Mouse (Mus musculus): ENCODE measurements around the gene Pard3. TPM values are rescaled to one million over a fixed set of nuclear protein-coding genes. Genes with fewer than 3 reads are reported as not detected.

Pard3 gene
- polyA plus RNA-seq, 1 experiment from 2014 or later, result 12.7 TPM

- H3K9me3 ChIP-seq (replicated peaks; ENCODE audit: control insufficient read depth, low read length), result no peaks in the 10 kb centered on the region
- ATAC-seq (replicated peaks; ENCODE audit: extremely low read depth, insufficient read depth, low FRiP score), result no peak
- peaks cover 3% of the 10 kb centered on the region for H3K4me1 ChIP-seq (ENCODE audit: control insufficient read depth, insufficient read depth, low read length)
- H3K27me3 ChIP-seq (ENCODE audit: control insufficient read depth, insufficient read depth, low read length), result no peaks in the 10 kb centered on the region
- H3K9ac ChIP-seq (ENCODE audit: low read length), result no peak overlapping the region
- H3K4me3 ChIP-seq (ENCODE audit: low read length), result no peak overlapping the region
- 88% methylated on average over 4 of the region's 4 CpGs for WGBS
- H3K36me3 ChIP-seq (ENCODE audit: control insufficient read depth, insufficient read depth), result no peaks in the 10 kb centered on the region
- no peak overlapping the region for H3K4me2 ChIP-seq (ENCODE audit: low read depth, low read length)
- H3K27ac ChIP-seq (ENCODE audit: low read length), result no peak overlapping the region
These were observed 179.7 kb downstream of the Pard3 start for GRCm38 (mm10) chr8:127243351-127243750.

GRCm38 (mm10) chr8:127243841-127244240 is 180.1 kb downstream of the Pard3 start:
- Histone ChIP-seq H3K36me3 (ENCODE audit: control insufficient read depth, insufficient read depth) (no peaks in the 10 kb centered on the region), H3K27me3 (ENCODE audit: control insufficient read depth, insufficient read depth, low read length) (no peaks in the 10 kb centered on the region), H3K9ac (ENCODE audit: low read length) (no peak overlapping the region), H3K4me1 (ENCODE audit: control insufficient read depth, insufficient read depth, low read length) (peaks cover 3% of the 10 kb centered on the region), H3K9me3 (replicated peaks; ENCODE audit: control insufficient read depth, low read length) (no peaks in the 10 kb centered on the region), H3K27ac (ENCODE audit: low read length) (no peak overlapping the region), H3K4me3 (ENCODE audit: low read length) (no peak overlapping the region), H3K4me2 (ENCODE audit: low read depth, low read length) (no peak overlapping the region)
- WGBS, result 47% methylated on average over 11 of the region's 11 CpGs
- ATAC-seq (replicated peaks; ENCODE audit: extremely low read depth, insufficient read depth, low FRiP score), result no peak

GRCm38 (mm10) chr8:127250746-127251145 is 187.1 kb downstream of the Pard3 start:
- 69% methylated on average over 4 of the region's 4 CpGs for WGBS
- H3K9ac ChIP-seq (ENCODE audit: low read length), result no peak overlapping the region
- no peak overlapping the region for H3K4me3 ChIP-seq (ENCODE audit: low read length)
- no peak overlapping the region for H3K4me2 ChIP-seq (ENCODE audit: low read depth, low read length)
- no peaks in the 10 kb centered on the region for H3K9me3 ChIP-seq (replicated peaks; ENCODE audit: control insufficient read depth, low read length)
- no peak overlapping the region for H3K27ac ChIP-seq (ENCODE audit: low read length)
- no peak for ATAC-seq (replicated peaks; ENCODE audit: extremely low read depth, insufficient read depth, low FRiP score)
- H3K36me3 ChIP-seq (ENCODE audit: control insufficient read depth, insufficient read depth), result no peaks in the 10 kb centered on the region
- no peaks in the 10 kb centered on the region for H3K27me3 ChIP-seq (ENCODE audit: control insufficient read depth, insufficient read depth, low read length)
- H3K4me1 ChIP-seq (ENCODE audit: control insufficient read depth, insufficient read depth, low read length), result peaks cover 17% of the 10 kb centered on the region

GRCm38 (mm10) chr8:127251476-127251875 is 187.8 kb downstream of the Pard3 start:
- Histone ChIP-seq H3K9me3 (replicated peaks; ENCODE audit: control insufficient read depth, low read length) (no peaks in the 10 kb centered on the region), H3K4me2 (ENCODE audit: low read depth, low read length) (no peak overlapping the region), H3K9ac (ENCODE audit: low read length) (no peak overlapping the region), H3K4me3 (ENCODE audit: low read length) (no peak overlapping the region), H3K4me1 (ENCODE audit: control insufficient read depth, insufficient read depth, low read length) (peaks cover 17% of the 10 kb centered on the region), H3K36me3 (ENCODE audit: control insufficient read depth, insufficient read depth) (no peaks in the 10 kb centered on the region), H3K27me3 (ENCODE audit: control insufficient read depth, insufficient read depth, low read length) (no peaks in the 10 kb centered on the region), H3K27ac (ENCODE audit: low read length) (no peak overlapping the region)
- WGBS, result 91% methylated on average over 3 of the region's 3 CpGs
- ATAC-seq (replicated peaks; ENCODE audit: extremely low read depth, insufficient read depth, low FRiP score), result no peak

- no peak overlapping the region for H3K4me3 ChIP-seq (ENCODE audit: low read length)
- H3K27me3 ChIP-seq (ENCODE audit: control insufficient read depth, insufficient read depth, low read length), result no peaks in the 10 kb centered on the region
- H3K36me3 ChIP-seq (ENCODE audit: control insufficient read depth, insufficient read depth), result no peaks in the 10 kb centered on the region
- H3K4me2 ChIP-seq (ENCODE audit: low read depth, low read length), result no peak overlapping the region
- H3K27ac ChIP-seq (ENCODE audit: low read length), result no peak overlapping the region
- H3K9me3 ChIP-seq (replicated peaks; ENCODE audit: control insufficient read depth, low read length), result no peaks in the 10 kb centered on the region
- no peak overlapping the region for H3K9ac ChIP-seq (ENCODE audit: low read length)
- ATAC-seq (replicated peaks; ENCODE audit: extremely low read depth, insufficient read depth, low FRiP score), result no peak
- 85% methylated on average over 13 of the region's 13 CpGs for WGBS
- peaks cover 17% of the 10 kb centered on the region for H3K4me1 ChIP-seq (ENCODE audit: control insufficient read depth, insufficient read depth, low read length)
These were observed 188.3 kb downstream of the Pard3 start for GRCm38 (mm10) chr8:127251985-127252384.

- H3K27me3 ChIP-seq (ENCODE audit: control insufficient read depth, insufficient read depth, low read length), result no peaks in the 10 kb centered on the region
- no peak overlapping the region for H3K4me3 ChIP-seq (ENCODE audit: low read length)
- no peaks in the 10 kb centered on the region for H3K9me3 ChIP-seq (replicated peaks; ENCODE audit: control insufficient read depth, low read length)
- peaks cover 19% of the 10 kb centered on the region for H3K4me1 ChIP-seq (ENCODE audit: control insufficient read depth, insufficient read depth, low read length)
- no peaks in the 10 kb centered on the region for H3K36me3 ChIP-seq (ENCODE audit: control insufficient read depth, insufficient read depth)
- WGBS, result 45% methylated on average over 7 of the region's 7 CpGs
- no peak overlapping the region for H3K9ac ChIP-seq (ENCODE audit: low read length)
- no peak for ATAC-seq (replicated peaks; ENCODE audit: extremely low read depth, insufficient read depth, low FRiP score)
- no peak overlapping the region for H3K4me2 ChIP-seq (ENCODE audit: low read depth, low read length)
- no peak overlapping the region for H3K27ac ChIP-seq (ENCODE audit: low read length)
These were observed 190.9 kb downstream of the Pard3 start for GRCm38 (mm10) chr8:127254625-127255024.

GRCm38 (mm10) chr8:127257086-127257485 is 193.4 kb downstream of the Pard3 start:
- ATAC-seq (replicated peaks; ENCODE audit: extremely low read depth, insufficient read depth, low FRiP score), result no peak
- 94% methylated on average over 3 of the region's 3 CpGs for WGBS
- Histone ChIP-seq H3K4me2 (ENCODE audit: low read depth, low read length) (no peak overlapping the region), H3K36me3 (ENCODE audit: control insufficient read depth, insufficient read depth) (no peaks in the 10 kb centered on the region), H3K4me3 (ENCODE audit: low read length) (no peak overlapping the region), H3K9ac (ENCODE audit: low read length) (no peak overlapping the region), H3K27ac (ENCODE audit: low read length) (no peak overlapping the region), H3K27me3 (ENCODE audit: control insufficient read depth, insufficient read depth, low read length) (no peaks in the 10 kb centered on the region), H3K4me1 (ENCODE audit: control insufficient read depth, insufficient read depth, low read length) (peaks cover 16% of the 10 kb centered on the region), H3K9me3 (replicated peaks; ENCODE audit: control insufficient read depth, low read length) (no peaks in the 10 kb centered on the region)

- H3K9ac ChIP-seq (ENCODE audit: low read length), result no peak overlapping the region
- no peak for ATAC-seq (replicated peaks; ENCODE audit: extremely low read depth, insufficient read depth, low FRiP score)
- no peaks in the 10 kb centered on the region for H3K27me3 ChIP-seq (ENCODE audit: control insufficient read depth, insufficient read depth, low read length)
- 81% methylated on average over 6 of the region's 6 CpGs for WGBS
- no peak overlapping the region for H3K4me3 ChIP-seq (ENCODE audit: low read length)
- no peaks in the 10 kb centered on the region for H3K36me3 ChIP-seq (ENCODE audit: control insufficient read depth, insufficient read depth)
- no peak overlapping the region for H3K27ac ChIP-seq (ENCODE audit: low read length)
- H3K4me1 ChIP-seq (ENCODE audit: control insufficient read depth, insufficient read depth, low read length), result peaks cover 9% of the 10 kb centered on the region
- no peaks in the 10 kb centered on the region for H3K9me3 ChIP-seq (replicated peaks; ENCODE audit: control insufficient read depth, low read length)
- no peak overlapping the region for H3K4me2 ChIP-seq (ENCODE audit: low read depth, low read length)
These were observed 197.4 kb downstream of the Pard3 start for GRCm38 (mm10) chr8:127261051-127261450.

- Histone ChIP-seq H3K4me2 (ENCODE audit: low read depth, low read length) (no peak overlapping the region), H3K36me3 (ENCODE audit: control insufficient read depth, insufficient read depth) (no peaks in the 10 kb centered on the region), H3K9ac (ENCODE audit: low read length) (no peak overlapping the region), H3K27ac (ENCODE audit: low read length) (no peak overlapping the region), H3K4me1 (ENCODE audit: control insufficient read depth, insufficient read depth, low read length) (peaks cover 9% of the 10 kb centered on the region), H3K4me3 (ENCODE audit: low read length) (no peak overlapping the region), H3K9me3 (replicated peaks; ENCODE audit: control insufficient read depth, low read length) (no peaks in the 10 kb centered on the region), H3K27me3 (ENCODE audit: control insufficient read depth, insufficient read depth, low read length) (no peaks in the 10 kb centered on the region)
- no peak for ATAC-seq (replicated peaks; ENCODE audit: extremely low read depth, insufficient read depth, low FRiP score)
- WGBS, result 76% methylated on average over 7 of the region's 7 CpGs
These were observed 198.3 kb downstream of the Pard3 start for GRCm38 (mm10) chr8:127262026-127262425.

GRCm38 (mm10) chr8:127262436-127262835 is 198.7 kb downstream of the Pard3 start:
- Histone ChIP-seq H3K4me2 (ENCODE audit: low read depth, low read length) (no peak overlapping the region), H3K4me1 (ENCODE audit: control insufficient read depth, insufficient read depth, low read length) (peaks cover 9% of the 10 kb centered on the region), H3K27me3 (ENCODE audit: control insufficient read depth, insufficient read depth, low read length) (no peaks in the 10 kb centered on the region), H3K27ac (ENCODE audit: low read length) (no peak overlapping the region), H3K9me3 (replicated peaks; ENCODE audit: control insufficient read depth, low read length) (no peaks in the 10 kb centered on the region), H3K9ac (ENCODE audit: low read length) (no peak overlapping the region), H3K36me3 (ENCODE audit: control insufficient read depth, insufficient read depth) (no peaks in the 10 kb centered on the region), H3K4me3 (ENCODE audit: low read length) (no peak overlapping the region)
- 57% methylated on average over 3 of the region's 3 CpGs for WGBS
- no peak for ATAC-seq (replicated peaks; ENCODE audit: extremely low read depth, insufficient read depth, low FRiP score)
